Mouse (Mus musculus) heart, postnatal 0 days (tissue): ENCODE data around the gene Tmem131l.

Experiments used
- CTCF ChIP-seq: IDR thresholded peaks from 2 replicates; pipeline ENCODE4 v1.5.1; 2016; ENCODE audit warnings: antibody characterized with exemption, control low read depth, low read depth
- EP300 ChIP-seq: IDR thresholded peaks from 2 replicates; pipeline ENCODE4 v1.6.1; 2016; ENCODE audit warnings: antibody characterized with exemption, low read depth

DNA sequence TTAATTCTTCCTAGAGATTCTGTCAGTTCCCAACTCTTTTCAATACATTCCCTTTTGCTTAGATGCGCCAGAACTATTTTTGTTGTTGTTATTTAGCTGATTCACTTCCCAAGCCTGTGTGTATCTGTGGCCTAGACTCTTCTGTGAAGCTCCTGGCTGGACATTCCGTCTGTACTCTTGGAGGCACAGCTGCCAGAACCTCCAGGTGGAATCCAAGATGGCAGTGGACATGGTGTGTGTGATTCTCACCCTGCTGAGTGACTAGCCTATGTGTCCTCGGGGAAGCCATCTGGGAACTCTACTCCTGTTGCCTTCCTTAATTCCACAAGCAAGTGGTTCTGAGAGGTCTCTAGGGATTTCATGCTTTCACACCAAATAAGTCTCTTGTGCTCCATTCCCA, 63.8 kb downstream of the Tmem131l start:
- no peak for TF ChIP-seq CTCF
- TF ChIP-seq EP300: no peak
